Mouse (Mus musculus) ES-E14 (cell line): Measurements from ENCODE around the gene Slc15a4.

Experiments
- CHD2 ChIP-seq: IDR thresholded peaks from 2 replicates; pipeline ENCODE4 v1.6.1; 2014; ENCODE audit warnings: mild to moderate bottlenecking, low read depth, low read length, inconsistent platforms
- MAFK ChIP-seq: IDR thresholded peaks from 2 replicates; pipeline ENCODE4 v1.6.1; 2014; ENCODE audit warnings: mild to moderate bottlenecking, low read depth, low read length, inconsistent platforms; ENCODE audit not compliant: insufficient read depth
- ZC3H11A ChIP-seq: IDR thresholded peaks from 2 replicates; pipeline ENCODE4 v1.6.1; 2012; ENCODE audit warnings: low read depth, mild to moderate bottlenecking, inconsistent platforms, low read length, borderline replicate concordance
- ZNF384 ChIP-seq: IDR thresholded peaks from 2 replicates; pipeline ENCODE4 v1.6.1; 2012; ENCODE audit warnings: low read depth, low read length, inconsistent platforms

DNA sequence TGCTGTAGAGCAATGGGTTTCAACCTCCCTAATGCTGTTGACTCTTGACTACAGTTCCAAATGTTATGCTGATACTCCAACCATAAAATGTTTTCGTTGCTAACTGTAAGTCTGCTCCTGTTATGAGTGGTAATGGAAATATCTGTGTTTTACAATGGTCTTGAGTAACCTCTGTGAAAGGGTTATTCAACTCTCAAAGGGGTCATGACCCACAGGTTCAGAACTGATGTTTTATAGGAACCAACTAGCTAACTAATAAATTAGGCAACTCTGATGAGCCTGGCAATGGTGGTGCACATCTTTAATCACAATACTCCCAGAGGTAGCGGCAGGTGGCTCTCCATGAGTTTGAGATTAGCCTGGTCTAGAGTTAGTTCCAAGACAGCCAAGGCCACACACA lies 5.5 kb upstream of the Slc15a4 start:
- no peak for TF ChIP-seq ZC3H11A
- no peak for TF ChIP-seq MAFK
- no peak for TF ChIP-seq ZNF384
- no peak for TF ChIP-seq CHD2
